Mouse (Mus musculus) heart, embryonic 15.5 days (tissue): ENCODE measurements around the gene Fblim1. TPM values are rescaled to one million over a fixed set of nuclear protein-coding genes. Genes with fewer than 3 reads are reported as not detected.

Experiments
- ATAC-seq: fragments of 200-750 bp; cut with Nextera tagmentation; replicated peaks from 2 replicates; pipeline ENCODE4 v1.8.0; 2017; ENCODE audit warnings: low read depth, moderate TSS enrichment; ENCODE audit not compliant: insufficient number of reproducible peaks, insufficient read depth, low FRiP score
- H3K27ac ChIP-seq: fragments of 300-500 bp; sonication (generic); 2 replicates; pipeline ENCODE4 v1.5.1; 2015; ENCODE audit warnings: mild to moderate bottlenecking, inconsistent platforms
- H3K27me3 ChIP-seq: fragments of 300-500 bp; sonication (generic); 2 replicates; pipeline ENCODE4 v1.6.1; 2015; ENCODE audit warnings: inconsistent platforms
- H3K36me3 ChIP-seq: fragments of 300-500 bp; sonication (generic); 2 replicates; pipeline ENCODE4 v1.6.1; 2015; ENCODE audit warnings: mild to moderate bottlenecking, inconsistent platforms
- H3K4me1 ChIP-seq: fragments of 300-500 bp; sonication (generic); replicated peaks from 2 replicates; pipeline ENCODE4 v1.6.1; 2015; ENCODE audit warnings: inconsistent platforms
- H3K4me2 ChIP-seq: fragments of 300-500 bp; sonication (generic); 2 replicates; pipeline ENCODE4 v1.6.1; 2015; ENCODE audit warnings: inconsistent platforms, mild to moderate bottlenecking, moderate library complexity
- H3K4me3 ChIP-seq: fragments of 300-500 bp; sonication (generic); 2 replicates; pipeline ENCODE4 v1.5.1; 2015; ENCODE audit warnings: mild to moderate bottlenecking, inconsistent platforms
- H3K9ac ChIP-seq: fragments of 300-500 bp; sonication (generic); 2 replicates; pipeline ENCODE4 v1.6.1; 2015; ENCODE audit warnings: mild to moderate bottlenecking, inconsistent platforms
- H3K9me3 ChIP-seq: fragments of 300-500 bp; sonication (generic); replicated peaks from 2 replicates; pipeline ENCODE4 v1.6.1; 2016; ENCODE audit warnings: inconsistent platforms
- WGBS: fragments of 180-500 bp; shearing (Covaris S2); methylation state at CpG from one replicate; pipeline ENCODE4 v1.1.7; 2015; ENCODE audit warnings: mixed read lengths; 5-methylcytosine and 5-hydroxymethylcytosine counted together
- polyA plus RNA-seq: library from polyadenylated mRNA; unstranded; fragments of >200 nt; fragmentation: Nextera tagmentation; extraction: Ambion mirVana; gene quantifications from 2 replicates; pipeline ENCODE4 v1.2.1, GENCODE M21; 2015

Gene Fblim1
- polyA plus RNA-seq, 1 experiment from 2014 or later = 48.4 TPM

DNA sequence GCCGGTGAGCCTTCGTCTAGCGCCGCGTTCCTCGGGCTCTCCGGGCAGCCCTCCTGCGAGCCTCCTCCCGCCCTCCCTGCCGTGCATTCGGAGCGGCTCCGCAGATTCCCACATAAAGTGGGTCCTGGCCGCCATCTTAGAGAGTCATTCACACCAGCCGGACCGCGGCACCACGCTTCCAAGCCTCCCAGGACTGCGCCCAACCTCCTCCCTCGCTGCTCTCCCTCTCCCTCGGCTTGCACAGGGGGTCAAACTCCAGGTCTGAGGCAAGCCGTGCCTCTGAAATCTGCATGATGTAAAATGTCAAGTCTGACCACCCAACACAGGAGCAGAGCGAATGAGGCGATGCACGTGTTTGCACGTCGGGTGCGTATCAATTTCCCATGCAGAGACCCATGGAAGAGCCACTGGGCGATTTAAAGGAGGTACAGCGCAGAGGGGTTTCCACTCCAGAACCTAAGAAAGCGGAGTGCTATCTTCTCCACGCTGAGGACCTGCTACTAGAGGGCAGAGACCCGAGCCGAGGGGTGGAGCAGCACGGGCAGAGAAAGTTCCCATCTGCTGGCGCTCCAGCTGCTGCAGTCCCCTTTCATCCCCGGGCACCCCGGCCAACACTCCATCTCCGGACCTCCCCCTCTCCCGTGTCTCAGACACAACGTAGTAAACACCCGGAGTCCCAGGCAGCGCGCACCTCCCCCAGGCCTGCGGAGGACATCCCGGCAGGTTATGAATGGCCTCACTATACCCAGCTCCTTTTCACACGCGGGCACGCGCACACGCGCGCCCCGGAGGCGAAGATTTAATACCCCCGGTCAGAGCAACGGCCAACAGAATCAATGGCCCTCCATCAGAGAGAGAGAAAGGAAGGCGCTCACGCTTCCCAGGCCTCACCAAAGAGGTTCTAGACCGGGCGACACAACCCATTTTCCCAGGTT is 69.3 kb downstream of the Fblim1 start:
- under 1% methylated on average over 61 of the region's 61 CpGs for WGBS

DNA sequence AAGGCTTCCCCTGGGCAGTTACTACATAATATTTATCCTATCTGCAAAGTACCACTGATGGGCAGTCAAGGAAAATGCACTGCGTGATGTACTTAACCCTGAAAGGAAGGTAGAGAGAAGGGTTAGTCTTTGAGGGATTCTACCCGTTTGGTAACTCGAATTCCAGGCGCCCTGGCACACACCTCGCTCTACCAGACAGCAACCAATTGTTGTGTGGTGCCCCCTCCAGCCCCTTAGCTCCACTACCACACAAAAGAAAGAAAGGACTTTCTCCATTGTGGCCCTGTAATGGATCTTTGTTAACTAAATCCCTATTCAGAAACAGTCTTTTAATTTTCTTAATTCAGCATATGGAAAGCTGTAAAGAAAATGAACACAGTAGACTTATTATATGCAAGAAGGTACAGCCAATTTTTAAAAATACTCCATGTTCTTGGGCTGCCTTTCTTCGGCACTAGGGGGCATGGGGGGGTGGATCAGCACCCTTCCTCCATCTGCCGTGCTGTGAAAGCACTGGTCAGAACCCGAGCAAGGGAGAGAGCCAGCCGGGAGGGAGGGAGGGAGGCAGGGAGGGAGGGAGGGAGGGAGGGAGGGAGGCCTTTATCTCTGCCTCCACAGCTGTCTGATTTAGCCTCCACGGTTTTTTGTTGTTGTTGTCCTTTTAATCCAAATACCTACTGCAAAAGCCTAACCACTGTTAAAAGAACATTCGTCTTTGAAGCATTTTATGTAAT is 70.8 kb downstream of the Fblim1 start:
- Histone ChIP-seq H3K4me2 (peak overlapping the region; percentile 96), H3K27ac (peak overlapping the region; percentile 98), H3K36me3 (0 out of 2 replicates have a peak, but pooled peaks cover 3% of the 10 kb centered on the region), H3K4me1 (peaks cover 32% of the 10 kb centered on the region), H3K9me3 (no peaks in the 10 kb centered on the region), H3K27me3 (no peaks in the 10 kb centered on the region), H3K9ac (0 out of 2 replicates have a peak overlapping the region, but pooled peaks have one; percentile 77), H3K4me3 (peak overlapping the region; percentile 69)
- no peak for ATAC-seq
- 23% methylated on average over 10 of the region's 11 CpGs for WGBS

More for the DNA sequence above, 69.3 kb downstream of the Fblim1 start:
- H3K36me3 ChIP-seq = no peaks in the 10 kb centered on the region
- ATAC-seq = no peak
- H3K4me2 ChIP-seq = peak overlapping the region; percentile 96
- H3K9ac ChIP-seq = peak overlapping the region; percentile 77
- H3K27me3 ChIP-seq = no peaks in the 10 kb centered on the region
- peaks cover 32% of the 10 kb centered on the region for H3K4me1 ChIP-seq
- no peaks in the 10 kb centered on the region for H3K9me3 ChIP-seq
- peak overlapping the region; percentile 98 for H3K27ac ChIP-seq
- H3K4me3 ChIP-seq = peak overlapping the region; percentile 69

DNA sequence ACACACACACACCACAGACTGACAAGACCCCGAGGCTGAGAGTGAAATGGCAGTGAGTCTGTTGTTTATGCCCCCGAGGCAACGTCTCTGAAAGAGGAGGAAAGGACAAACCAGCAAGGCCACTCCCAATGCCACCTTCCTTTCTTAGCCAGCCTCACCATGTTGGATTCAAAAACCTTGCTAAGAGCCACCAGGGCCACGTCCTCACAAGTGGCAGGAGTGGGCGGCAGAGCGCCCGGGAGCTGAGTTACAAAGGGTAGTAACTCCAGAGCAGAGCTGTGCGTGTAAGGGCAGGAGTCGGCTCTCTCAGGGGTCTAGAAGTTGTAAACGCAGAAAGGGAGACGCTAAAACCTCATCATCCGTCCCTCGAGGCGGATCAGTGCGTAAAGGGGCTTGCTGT is 74.9 kb downstream of the Fblim1 start:
- 79% methylated on average over 15 of the region's 15 CpGs for WGBS

DNA sequence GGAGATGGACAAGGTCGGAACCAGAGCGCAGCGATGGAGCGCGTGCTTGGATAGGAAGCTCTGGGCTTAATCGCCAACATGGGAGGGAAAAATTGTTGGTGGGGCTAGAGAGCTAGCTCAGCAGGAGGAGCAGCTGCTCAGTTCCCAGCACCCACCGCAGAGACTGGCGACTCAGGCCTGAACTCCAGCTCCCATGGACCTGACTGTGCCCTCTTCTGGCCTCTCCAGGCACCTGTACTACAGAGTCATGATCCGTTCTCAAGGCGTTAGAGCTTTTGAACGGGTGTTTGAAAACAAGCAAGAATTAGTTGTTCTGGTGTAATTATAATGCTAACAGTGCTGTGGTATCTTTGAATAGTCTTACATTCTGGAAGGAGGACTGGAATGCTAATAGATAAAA is 77.0 kb downstream of the Fblim1 start:
- Histone ChIP-seq H3K36me3 (0 out of 2 replicates have a peak, but pooled peaks cover 3% of the 10 kb centered on the region), H3K9me3 (no peaks in the 10 kb centered on the region), H3K4me3 (no peak overlapping the region), H3K27ac (no peak overlapping the region), H3K9ac (no peak overlapping the region), H3K4me1 (peaks cover 48% of the 10 kb centered on the region), H3K27me3 (no peaks in the 10 kb centered on the region), H3K4me2 (no peak overlapping the region)
- 90% methylated on average over 11 of the region's 11 CpGs for WGBS
- no peak for ATAC-seq

More for the DNA sequence above, 74.9 kb downstream of the Fblim1 start:
- no peak for ATAC-seq
- no peak overlapping the region for H3K4me2 ChIP-seq
- 0 out of 2 replicates have a peak, but pooled peaks cover 3% of the 10 kb centered on the region for H3K36me3 ChIP-seq
- H3K27me3 ChIP-seq = no peaks in the 10 kb centered on the region
- peaks cover 52% of the 10 kb centered on the region for H3K4me1 ChIP-seq
- no peak overlapping the region for H3K27ac ChIP-seq
- H3K9ac ChIP-seq = no peak overlapping the region
- no peak overlapping the region for H3K4me3 ChIP-seq
- H3K9me3 ChIP-seq = no peaks in the 10 kb centered on the region

DNA sequence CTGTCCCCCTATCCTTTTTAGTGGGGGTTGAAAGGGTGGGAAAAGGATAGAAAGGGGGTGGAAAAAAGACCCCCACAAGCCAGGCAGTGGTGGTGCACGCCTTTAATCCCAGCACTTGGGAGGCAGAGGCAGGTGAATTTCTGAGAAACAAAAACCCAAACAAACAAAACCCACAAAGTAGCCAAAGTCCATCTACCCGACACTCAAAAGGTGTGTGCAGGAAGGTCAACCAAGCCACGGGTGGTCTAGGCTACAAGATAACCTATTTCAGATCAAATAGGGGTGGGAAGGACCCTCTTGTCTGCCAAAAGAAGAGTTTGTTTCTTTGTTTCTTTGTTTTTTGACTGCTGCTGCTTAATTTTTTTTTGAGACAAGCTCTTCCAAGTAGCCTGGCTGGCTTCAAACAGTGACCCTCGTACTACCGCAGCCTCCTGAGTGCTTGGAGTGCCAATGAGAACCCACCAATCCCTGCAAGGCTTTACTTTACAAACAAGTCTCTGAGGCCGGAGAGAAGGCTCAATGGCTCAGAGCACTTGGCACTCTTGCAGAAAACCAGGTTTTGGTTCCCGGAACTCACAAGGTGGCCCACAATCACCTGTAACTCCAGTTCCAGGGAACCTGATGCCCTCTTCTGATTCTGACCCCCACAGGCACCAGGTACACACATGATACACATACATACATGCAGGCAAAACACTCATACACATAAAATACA is 78.8 kb downstream of the Fblim1 start:
- ATAC-seq = no peak
- H3K4me3 ChIP-seq = no peak overlapping the region
- no peaks in the 10 kb centered on the region for H3K9me3 ChIP-seq
- 57% methylated on average over 7 of the region's 7 CpGs for WGBS
- peaks cover 47% of the 10 kb centered on the region for H3K4me1 ChIP-seq
- H3K27me3 ChIP-seq = no peaks in the 10 kb centered on the region
- H3K4me2 ChIP-seq = no peak overlapping the region
- no peak overlapping the region for H3K9ac ChIP-seq
- H3K36me3 ChIP-seq = peaks cover 3% of the 10 kb centered on the region; the same call in 1 of the 2 replicates
- no peak overlapping the region for H3K27ac ChIP-seq

Other genes starting within 250 kb of the Fblim1 start
- gene Fam131c, start 237.9 kb downstream of the Fblim1 start, polyA plus RNA-seq = 0.53 and 0.70 TPM in 2 replicates
- gene Clcnka, start 207.4 kb downstream of the Fblim1 start, polyA plus RNA-seq = 0.05 and 0.06 TPM in 2 replicates
- 0.39 and 0.60 TPM in 2 replicates for gene Clcnkb, start 190.1 kb downstream of the Fblim1 start, polyA plus RNA-seq
- 220 and 234 TPM in 2 replicates for gene Hspb7, start 185.3 kb downstream of the Fblim1 start, polyA plus RNA-seq
- not detected in 2 replicates for gene Srarp, start 170.0 kb downstream of the Fblim1 start, polyA plus RNA-seq
- gene Zbtb17, start 161.4 kb downstream of the Fblim1 start, polyA plus RNA-seq = 17.9 and 22.5 TPM in 2 replicates
- gene Spen, start 67.5 kb downstream of the Fblim1 start, polyA plus RNA-seq = 6.3 and 7.5 TPM in 2 replicates
- gene Tmem82, start 12.5 kb upstream of the Fblim1 start, polyA plus RNA-seq = 1.0 and 1.2 TPM in 2 replicates
- 0.76 and 0.96 TPM in 2 replicates for gene Slc25a34, start 17.7 kb upstream of the Fblim1 start, polyA plus RNA-seq
- 6.9 and 7.1 TPM in 2 replicates for gene Plekhm2, start 58.8 kb upstream of the Fblim1 start, polyA plus RNA-seq
- gene Rsc1a1, start 79.5 kb upstream of the Fblim1 start, polyA plus RNA-seq = 0.27 TPM in 1 of 2 replicates, not detected in the other
- 13.6 and 16.6 TPM in 2 replicates for gene Ddi2, start 117.3 kb upstream of the Fblim1 start, polyA plus RNA-seq
- 0.57 and 0.80 TPM in 2 replicates for gene Agmat, start 140.6 kb upstream of the Fblim1 start, polyA plus RNA-seq
- 3.7 and 4.8 TPM in 2 replicates for gene Dnajc16, start 184.8 kb upstream of the Fblim1 start, polyA plus RNA-seq
- 14.1 and 19.7 TPM in 2 replicates for gene Casp9, start 187.5 kb upstream of the Fblim1 start, polyA plus RNA-seq
- gene Cela2a, start 220.1 kb upstream of the Fblim1 start, polyA plus RNA-seq = 0.35 TPM in 1 of 2 replicates, not detected in the other
- gene Ctrc, start 240.3 kb upstream of the Fblim1 start, polyA plus RNA-seq = not detected in 2 replicates